Mouse (Mus musculus) CH12.LX (cell line): Measurements from ENCODE around the gene Gpr3. TPM values are rescaled to one million over a fixed set of nuclear protein-coding genes. Genes with fewer than 3 reads are reported as not detected.

Source experiments
- DNase-seq: peaks from one replicate; pipeline ENCODE4 v3.0.0-alpha.2; 2013; ENCODE audit errors: extremely low read depth
- H3K27ac ChIP-seq: 2 replicates; pipeline ENCODE4 v1.5.1; 2012; ENCODE audit warnings: low read depth, mild to moderate bottlenecking, control low read depth, moderate library complexity; ENCODE audit not compliant: insufficient read depth
- H3K27me3 ChIP-seq: replicated peaks from 2 replicates; pipeline ENCODE3; 2012; ENCODE audit warnings: inconsistent platforms
- H3K36me3 ChIP-seq, 2 experiments: replicated peaks in 1 of 2; 2 replicates each; pipeline versions ENCODE3 to v1.6.1; 2012; ENCODE audit warnings: inconsistent platforms in 1 of 2, low read length in 1 of 2, mild to moderate bottlenecking in 1 of 2, mixed read lengths in 1 of 2, moderate library complexity in 1 of 2; ENCODE audit not compliant: control insufficient read depth in 1 of 2, insufficient read depth in 1 of 2
- H3K4me1 ChIP-seq, 2 experiments: 2 replicates each; pipeline ENCODE4 v1.6.1; 2012; ENCODE audit warnings: inconsistent platforms in 1 of 2, moderate library complexity in 1 of 2; ENCODE audit not compliant: insufficient read depth in 2 of 2, control insufficient read depth in 1 of 2
- H3K4me2 ChIP-seq: 2 replicates; pipeline ENCODE4 v1.6.1; 2012; ENCODE audit warnings: low read depth, mild to moderate bottlenecking, control low read depth; ENCODE audit not compliant: poor library complexity, insufficient read depth, severe bottlenecking
- H3K4me3 ChIP-seq, 3 experiments: fragments of 150-350 bp in 1 of 3; sonication (generic) in 1 of 3; replicated peaks in 1 of 3; 2 replicates each; pipeline versions ENCODE3 to v1.5.1; 2011 to 2012; ENCODE audit warnings: low read depth in 2 of 3, low read length in 2 of 3, mild to moderate bottlenecking in 2 of 3, moderate library complexity in 2 of 3, control low read depth in 1 of 3, improper control_type of control experiment in 1 of 3, inconsistent platforms in 1 of 3, mixed read lengths in 1 of 3; ENCODE audit not compliant: poor library complexity in 1 of 3
- H3K79me2 ChIP-seq: replicated peaks from 2 replicates; pipeline ENCODE4 v1.6.1; 2012; ENCODE audit warnings: mild to moderate bottlenecking, moderate library complexity; ENCODE audit not compliant: control insufficient read depth, poor library complexity, insufficient read depth, severe bottlenecking; ENCODE audit errors: extremely low read depth
- H3K9ac ChIP-seq: 2 replicates; pipeline ENCODE4 v1.6.1; 2012; ENCODE audit warnings: low read depth, mild to moderate bottlenecking, control low read depth, moderate library complexity; ENCODE audit not compliant: insufficient read depth
- H3K9me3 ChIP-seq: replicated peaks from 2 replicates; pipeline ENCODE3; 2012; ENCODE audit warnings: low read length, inconsistent platforms, mixed read lengths
- BHLHE40 ChIP-seq: IDR thresholded peaks from 2 replicates; pipeline ENCODE4 v1.6.1; 2011; ENCODE audit warnings: mild to moderate bottlenecking, low read depth, low read length, improper control_type of control experiment
- CHD1 ChIP-seq: IDR thresholded peaks from 2 replicates; pipeline ENCODE4 v1.6.1; 2012; ENCODE audit warnings: low read depth, low read length, improper control_type of control experiment, inconsistent platforms
- CHD2 ChIP-seq: IDR thresholded peaks from 2 replicates; pipeline ENCODE4 v1.6.1; 2011; ENCODE audit warnings: low read length, improper control_type of control experiment
- ELF1 ChIP-seq: IDR thresholded peaks from 2 replicates; pipeline ENCODE4 v1.6.1; 2014; ENCODE audit warnings: low read depth, mild to moderate bottlenecking, inconsistent platforms, low read length, improper control_type of control experiment
- ETS1 ChIP-seq: conservative IDR thresholded peaks from 2 replicates; pipeline ENCODE4 v1.6.1; 2012; ENCODE audit warnings: low read depth, mild to moderate bottlenecking, inconsistent platforms, low read length, improper control_type of control experiment, moderate library complexity
- IRF4 ChIP-seq: IDR thresholded peaks from 2 replicates; pipeline ENCODE4 v1.6.1; 2014; ENCODE audit warnings: low read depth, mild to moderate bottlenecking, inconsistent platforms, low read length, improper control_type of control experiment
- JUND ChIP-seq: conservative IDR thresholded peaks from 2 replicates; pipeline ENCODE4 v1.6.1; 2011; ENCODE audit warnings: low read depth, low read length, improper control_type of control experiment
- MAFK ChIP-seq: IDR thresholded peaks from 2 replicates; pipeline ENCODE4 v1.6.1; 2011; ENCODE audit warnings: low read length, improper control_type of control experiment; ENCODE audit not compliant: insufficient replicate concordance
- MAX ChIP-seq: IDR thresholded peaks from 2 replicates; pipeline ENCODE4 v1.6.1; 2011; ENCODE audit warnings: low read length, improper control_type of control experiment
- MEF2A ChIP-seq: IDR thresholded peaks from 2 replicates; pipeline ENCODE4 v1.6.1; 2014; ENCODE audit warnings: low read depth, mild to moderate bottlenecking, inconsistent platforms, low read length, improper control_type of control experiment, borderline replicate concordance
- MYC ChIP-seq: IDR thresholded peaks from 2 replicates; pipeline ENCODE4 v1.6.1; 2011; ENCODE audit warnings: low read depth, mild to moderate bottlenecking, improper control_type of control experiment, low read length
- NELFE ChIP-seq: IDR thresholded peaks from 2 replicates; pipeline ENCODE4 v1.6.1; 2011; ENCODE audit warnings: low read depth, low read length, improper control_type of control experiment
- NRF1 ChIP-seq: IDR thresholded peaks from 2 replicates; pipeline ENCODE4 v1.6.1; 2014; ENCODE audit warnings: low read depth, mild to moderate bottlenecking, inconsistent platforms, low read length, improper control_type of control experiment, moderate library complexity
- PAX5 ChIP-seq: IDR thresholded peaks from 2 replicates; pipeline ENCODE4 v1.6.1; 2012; ENCODE audit warnings: low read length, inconsistent platforms, mixed read lengths
- POLR2AphosphoS2 ChIP-seq: IDR thresholded peaks from 2 replicates; pipeline ENCODE4 v1.6.1; 2011; ENCODE audit warnings: low read depth, low read length, improper control_type of control experiment
- RAD21 ChIP-seq: IDR thresholded peaks from 2 replicates; pipeline ENCODE4 v1.6.1; 2011; ENCODE audit warnings: low read depth, mild to moderate bottlenecking, low read length, improper control_type of control experiment, moderate library complexity
- RCOR1 ChIP-seq: conservative IDR thresholded peaks from 2 replicates; pipeline ENCODE4 v1.6.1; 2012; ENCODE audit warnings: low read depth, mild to moderate bottlenecking, inconsistent platforms, low read length, improper control_type of control experiment
- SIN3A ChIP-seq: IDR thresholded peaks from 2 replicates; pipeline ENCODE4 v1.6.1; 2012; ENCODE audit warnings: low read length, improper control_type of control experiment, inconsistent platforms
- TBP ChIP-seq: conservative IDR thresholded peaks from 2 replicates; pipeline ENCODE4 v1.6.1; 2011; ENCODE audit warnings: low read depth, low read length, improper control_type of control experiment
- TCF12 ChIP-seq: IDR thresholded peaks from 2 replicates; pipeline ENCODE4 v1.6.1; 2014; ENCODE audit warnings: low read depth, mild to moderate bottlenecking, inconsistent platforms, low read length, improper control_type of control experiment
- USF1 ChIP-seq: IDR thresholded peaks from 2 replicates; pipeline ENCODE4 v1.6.1; 2014; ENCODE audit warnings: low read depth, mild to moderate bottlenecking, inconsistent platforms, low read length, improper control_type of control experiment
- USF2 ChIP-seq: conservative IDR thresholded peaks from 2 replicates; pipeline ENCODE4 v1.6.1; 2011; ENCODE audit warnings: low read depth, low read length, improper control_type of control experiment
- ZC3H11A ChIP-seq: IDR thresholded peaks from 2 replicates; pipeline ENCODE4 v1.6.1; 2012; ENCODE audit warnings: low read depth, mild to moderate bottlenecking, inconsistent platforms, low read length, improper control_type of control experiment
- ZKSCAN1 ChIP-seq: IDR thresholded peaks from 2 replicates; pipeline ENCODE4 v1.6.1; 2012; ENCODE audit warnings: low read depth, inconsistent platforms, low read length, improper control_type of control experiment, borderline replicate concordance
- ZMIZ1 ChIP-seq: IDR thresholded peaks from 2 replicates; pipeline ENCODE4 v1.6.1; 2012; ENCODE audit warnings: low read depth, mild to moderate bottlenecking, inconsistent platforms, low read length, improper control_type of control experiment
- ZNF384 ChIP-seq: IDR thresholded peaks from 2 replicates; pipeline ENCODE4 v1.6.1; 2012; ENCODE audit warnings: low read depth, low read length, improper control_type of control experiment, inconsistent platforms
- dilution Hi-C: fragments of 300-500 bp; cut with MboI; formaldehyde crosslinking; loops from 2 replicates; pipeline ENCODE4 v1.14.3; 2020; ENCODE audit warnings: low sequenced_read_pairs; ENCODE audit not compliant: extremely low pct_unique_long_range_greater_than_20kb, extremely low pct_ligation_motif_present
- in situ Hi-C: fragments of 300-500 bp; cut with MboI; formaldehyde crosslinking; loops from 3 replicates; pipeline ENCODE4 v1.14.3; 2019; ENCODE audit warnings: low sequenced_read_pairs, low pct_ligation_motif_present, low pct_unique_long_range_greater_than_20kb, mixed read lengths
- polyA plus RNA-seq: library from polyadenylated mRNA; unstranded; fragments of >175 nt; gene quantifications from 2 replicates; pipeline ENCODE4 v1.2.1, GENCODE M21; 2012; ENCODE audit warnings: low read depth; ENCODE audit not compliant: insufficient read length
- total RNA-seq, 2 experiments: library from RNA; depleted of rRNA; stranded (reverse); fragments of 300-350 nt in 1 of 2; fragments of >200 nt in 1 of 2; gene quantifications; 2 replicates each; pipeline ENCODE4 v1.2.3; 2012 to 2014

The Gpr3 gene
- total and polyA plus RNA-seq, 3 experiments = 0.11 to 0.13 TPM; not detected in 1

DNA sequence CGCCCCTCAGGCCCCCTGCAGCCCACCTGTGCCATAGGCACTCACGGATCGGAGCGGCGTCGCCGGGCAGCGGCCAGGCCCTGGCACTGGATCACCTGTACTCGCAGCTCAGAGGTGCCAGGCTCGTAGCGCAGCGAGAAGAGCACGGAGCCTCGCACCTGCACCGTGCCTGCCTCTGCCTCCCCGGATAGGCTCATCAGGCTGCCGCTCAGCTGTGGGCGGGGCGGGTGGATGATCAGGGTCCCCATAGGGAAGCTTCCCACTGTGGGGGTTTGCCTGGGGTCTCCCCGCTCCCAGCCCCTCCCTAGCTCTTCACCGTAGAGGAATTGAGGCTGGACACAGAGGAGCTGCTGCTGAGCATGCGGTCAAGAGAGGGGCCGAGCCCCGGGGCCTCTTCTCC lies 44.5 kb upstream of the Gpr3 start:
- peaks cover 0 to 70% of the 10 kb centered on the region in 2 experiments for H3K36me3 ChIP-seq
- no peak overlapping the region for H3K9ac ChIP-seq
- no peaks in the 10 kb centered on the region for H3K27me3 ChIP-seq
- no peaks in the 10 kb centered on the region for H3K9me3 ChIP-seq
- no peak overlapping the region for H3K4me2 ChIP-seq
- TF ChIP-seq MAX (no peak), JUND (no peak), MYC (no peak), USF2 (no peak), ZNF384 (no peak), NELFE (no peak), PAX5 (no peak), ETS1 (no peak), ZC3H11A (no peak), CHD2 (no peak), ELF1 (no peak)
- no peak overlapping the region for H3K27ac ChIP-seq
- H3K4me3 ChIP-seq = no peak overlapping the region
- in situ Hi-C loops = no loop called here
- peaks cover 5 to 18% of the 10 kb centered on the region in 2 experiments for H3K4me1 ChIP-seq
- no peaks in the 10 kb centered on the region for H3K79me2 ChIP-seq
- dilution Hi-C loops = no loop called here
- no peak for DNase-seq

GRCm38 (mm10) chr4:133255392-133255791 lies 43.1 kb upstream of the Gpr3 start:
- Histone ChIP-seq H3K79me2 (no peaks in the 10 kb centered on the region), H3K27ac (no peak overlapping the region), H3K4me1 (peaks cover 0 to 10% of the 10 kb centered on the region in 2 experiments; a peak in 2 of 4 replicates), H3K27me3 (no peaks in the 10 kb centered on the region), H3K9me3 (no peaks in the 10 kb centered on the region), H3K4me3 (no peak overlapping the region), H3K36me3 (peaks cover 0 to 61% of the 10 kb centered on the region in 2 experiments), H3K9ac (no peak overlapping the region), H3K4me2 (no peak overlapping the region)
- DNase-seq = no peak
- TF ChIP-seq TCF12 (no peak), IRF4 (no peak), ZKSCAN1 (no peak), ETS1 (no peak), USF1 (no peak), RAD21 (no peak), MYC (no peak), ZMIZ1 (no peak), NRF1 (no peak), BHLHE40 (no peak), MEF2A (no peak), TBP (no peak), RCOR1 (no peak), ELF1 (no peak), SIN3A (no peak), CHD1 (no peak), USF2 (no peak), ZC3H11A (no peak), MAFK (no peak), POLR2AphosphoS2 (no peak)
- dilution Hi-C loops = no loop called here
- in situ Hi-C loops = no loop called here
